Mouse (Mus musculus): Measurements from ENCODE around the gene Cntnap4.

DNA sequence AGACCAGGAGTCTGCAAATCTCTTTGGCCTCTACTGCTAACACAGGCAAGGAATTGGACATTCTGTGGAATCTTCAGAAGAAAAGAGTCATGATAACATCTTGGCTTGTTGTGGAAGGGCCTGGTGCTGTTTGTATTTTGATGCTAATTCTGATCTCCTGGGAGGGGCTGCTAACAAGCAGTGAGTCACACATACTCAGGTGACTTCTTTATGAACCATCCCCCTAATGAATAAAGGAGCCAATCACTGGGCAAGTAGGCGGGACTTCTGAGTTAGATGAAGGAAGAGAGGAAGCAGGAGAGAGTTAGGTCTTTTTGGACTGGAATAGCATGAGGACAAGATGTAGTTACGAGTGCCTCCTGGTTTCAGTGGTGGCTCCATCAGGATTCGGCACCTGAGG is 128.3 kb downstream of the Cntnap4 start:
- no peak for TF ChIP-seq POLR2A (IDR thresholded peaks at IDR 0.05; ENCODE audit: borderline replicate concordance, control insufficient read depth, low read depth, low read length)
- no peak for TF ChIP-seq CTCF (IDR thresholded peaks at IDR 0.05; ENCODE audit: control insufficient read depth, insufficient read depth, low read length)

Measured in bone marrow, adult 2 months (tissue).